Mouse (Mus musculus) layer of hippocampus, adult 8-10 months (tissue): ENCODE data around the gene Pank1. TPM values are rescaled to one million over a fixed set of nuclear protein-coding genes. Genes with fewer than 3 reads are reported as not detected.

ENCODE experiments used
- microRNA-seq, 2 experiments: library from miRNA; unstranded; fragments of <30 nt; microRNA quantifications; one replicate each; pipeline ENCODE4 v1.2.0; 2022
- total RNA-seq, 4 experiments: library from RNA; stranded (reverse); gene quantifications; 2 replicates each; pipeline ENCODE4 v1.2.4; 2022

Gene Pank1
- total RNA-seq, 4 experiments from 2014 or later, result 17.0 to 20.8 (median 19.8) TPM

Small RNA genes within 50 kb of the gene (microRNA-seq; reads per million reads assigned to microRNA genes)
- 1,698 to 3,027 reads per million in 2 experiments for gene Mir107

Other genes starting within 250 kb of the Pank1 start
- under 1 TPM; 0.54 to 0.70 (median 0.57) TPM for gene Ifit1bl2, start 238.7 kb downstream of the Pank1 start, total RNA-seq
- 1 to 10 TPM in 2 of 4 experiments, under 1 TPM in 2; 0.62 to 3.7 (median 2.1) TPM for gene Ifit1, start 238.6 kb downstream of the Pank1 start, total RNA-seq
- 1 to 10 TPM; 2.0 to 4.2 (median 2.5) TPM for gene Slc16a12, start 132.2 kb downstream of the Pank1 start, total RNA-seq
- 1 to 10 TPM in 3 of 4 experiments, under 1 TPM in 1; 0.68 to 1.7 (median 1.4) TPM for gene Kif20b, start 42.9 kb upstream of the Pank1 start, total RNA-seq